Mouse (Mus musculus) intestine, postnatal 0 days (tissue): ENCODE measurements at regions not wholly inside any gene's neighbourhood (a gene's known extent, or its start where the extent isn't known, plus 50 kb on each side); places are given as distances from the start of the nearest gene placed in this dataset.

Experiments used
- ATAC-seq: fragments of 200-750 bp; cut with Nextera tagmentation; 2 replicates; pipeline ENCODE4 v1.8.0; 2017; ENCODE audit warnings: mild to moderate bottlenecking, moderate TSS enrichment, moderate library complexity
- H3K27ac ChIP-seq: fragments of 300-500 bp; sonication (generic); 2 replicates; pipeline ENCODE4 v1.5.1; 2014; ENCODE audit warnings: mild to moderate bottlenecking, low read depth, low read length, moderate library complexity
- H3K27me3 ChIP-seq: fragments of 300-500 bp; sonication (generic); replicated peaks from 2 replicates; pipeline ENCODE4 v1.6.1; 2014; ENCODE audit warnings: low read length, mixed read lengths; ENCODE audit not compliant: control insufficient read depth, insufficient read depth
- H3K36me3 ChIP-seq: fragments of 300-500 bp; sonication (generic); 2 replicates; pipeline ENCODE4 v1.6.1; 2014; ENCODE audit warnings: mild to moderate bottlenecking, moderate library complexity; ENCODE audit not compliant: control insufficient read depth, insufficient read depth
- H3K4me1 ChIP-seq: fragments of 300-500 bp; sonication (generic); replicated peaks from 2 replicates; pipeline ENCODE4 v1.6.1; 2014; ENCODE audit warnings: antibody characterized with exemption, low read length, mixed read lengths; ENCODE audit not compliant: control insufficient read depth, insufficient read depth
- H3K4me2 ChIP-seq: fragments of 300-500 bp; sonication (generic); replicated peaks from 2 replicates; pipeline ENCODE4 v1.6.1; 2014; ENCODE audit warnings: low read depth, mild to moderate bottlenecking, moderate library complexity
- H3K4me3 ChIP-seq: fragments of 300-500 bp; sonication (generic); 2 replicates; pipeline ENCODE4 v1.5.1; 2014; ENCODE audit warnings: low read depth, low read length
- H3K9ac ChIP-seq: fragments of 300-500 bp; sonication (generic); 2 replicates; pipeline ENCODE4 v1.6.1; 2014; ENCODE audit warnings: mild to moderate bottlenecking, low read depth, low read length
- H3K9me3 ChIP-seq: fragments of 300-500 bp; sonication (generic); 2 replicates; pipeline ENCODE4 v1.6.1; 2016; ENCODE audit warnings: mixed run types; ENCODE audit not compliant: control insufficient read depth
- CTCF ChIP-seq: sonication (generic); IDR thresholded peaks from 2 replicates; pipeline ENCODE4 v1.5.1; 2016; ENCODE audit warnings: low read depth, mild to moderate bottlenecking, control low read depth, antibody characterized with exemption, moderate library complexity
- WGBS: fragments of 180-500 bp; shearing (Covaris S2); extraction: QIAGEN DNeasy Blood & Tissue Kit; methylation state at CpG from one replicate; pipeline ENCODE4 v1.1.7; 2014; 5-methylcytosine and 5-hydroxymethylcytosine counted together

GRCm38 (mm10) chr1:155000301-155000700 is 99.1 kb downstream of the Ier5 start:
- ATAC-seq, result no peak
- no peaks in the 10 kb centered on the region for H3K4me1 ChIP-seq
- H3K27ac ChIP-seq, result no peak overlapping the region
- TF ChIP-seq CTCF, result no peak
- no peaks in the 10 kb centered on the region for H3K27me3 ChIP-seq
- no peaks in the 10 kb centered on the region for H3K36me3 ChIP-seq
- H3K4me3 ChIP-seq, result no peak overlapping the region
- H3K9me3 ChIP-seq, result no peaks in the 10 kb centered on the region
- no peak overlapping the region for H3K4me2 ChIP-seq
- H3K9ac ChIP-seq, result no peak overlapping the region

GRCm38 (mm10) chr1:154999501-155000131 is 99.8 kb downstream of the Ier5 start:
- Histone ChIP-seq H3K36me3 (no peaks in the 10 kb centered on the region), H3K4me2 (no peak overlapping the region), H3K9ac (no peak overlapping the region), H3K27ac (no peak overlapping the region), H3K27me3 (no peaks in the 10 kb centered on the region), H3K4me1 (no peaks in the 10 kb centered on the region), H3K4me3 (no peak overlapping the region), H3K9me3 (no peaks in the 10 kb centered on the region)
- ATAC-seq, result no peak
- no peak for TF ChIP-seq CTCF
- 80% methylated on average over 9 of the region's 9 CpGs for WGBS

- no peaks in the 10 kb centered on the region for H3K36me3 ChIP-seq
- H3K27ac ChIP-seq, result no peak overlapping the region
- no peak for TF ChIP-seq CTCF
- no peaks in the 10 kb centered on the region for H3K4me1 ChIP-seq
- H3K27me3 ChIP-seq, result no peaks in the 10 kb centered on the region
- 69% methylated on average over 9 of the region's 9 CpGs for WGBS
- ATAC-seq, result no peak
- H3K9me3 ChIP-seq, result no peaks in the 10 kb centered on the region
- no peak overlapping the region for H3K4me2 ChIP-seq
- H3K9ac ChIP-seq, result no peak overlapping the region
- H3K4me3 ChIP-seq, result no peak overlapping the region
Measured at GRCm38 (mm10) chr1:154995778-154996390, 103.6 kb downstream of the Ier5 start.

- no peak for TF ChIP-seq CTCF
- ATAC-seq, result no peak
- no peaks in the 10 kb centered on the region for H3K27me3 ChIP-seq
- H3K36me3 ChIP-seq, result no peaks in the 10 kb centered on the region
- no peak overlapping the region for H3K4me2 ChIP-seq
- no peak overlapping the region for H3K4me3 ChIP-seq
- no peak overlapping the region for H3K27ac ChIP-seq
- 84% methylated on average over 21 of the region's 21 CpGs for WGBS
- no peak overlapping the region for H3K9ac ChIP-seq
- H3K9me3 ChIP-seq, result no peaks in the 10 kb centered on the region
- H3K4me1 ChIP-seq, result no peaks in the 10 kb centered on the region
Measured at GRCm38 (mm10) chr1:154993927-154994856, 105.2 kb downstream of the Ier5 start.

- Histone ChIP-seq H3K9me3 (no peaks in the 10 kb centered on the region), H3K36me3 (no peaks in the 10 kb centered on the region), H3K9ac (no peak overlapping the region), H3K4me2 (no peak overlapping the region), H3K27ac (no peak overlapping the region), H3K4me1 (no peaks in the 10 kb centered on the region), H3K4me3 (no peak overlapping the region), H3K27me3 (no peaks in the 10 kb centered on the region)
- ATAC-seq, result no peak
- TF ChIP-seq CTCF, result peak; percentile 17; the same call in 1 of the 2 replicates
- 40% methylated on average over 7 of the region's 7 CpGs for WGBS
Measured at GRCm38 (mm10) chr1:154983325-154983724, 99.0 kb upstream of the Cacna1e start.

GRCm38 (mm10) chr1:154982836-154983235 is 98.5 kb upstream of the Cacna1e start:
- no peaks in the 10 kb centered on the region for H3K4me1 ChIP-seq
- H3K36me3 ChIP-seq, result no peaks in the 10 kb centered on the region
- no peak for ATAC-seq
- no peak overlapping the region for H3K4me2 ChIP-seq
- no peak overlapping the region for H3K9ac ChIP-seq
- H3K9me3 ChIP-seq, result no peaks in the 10 kb centered on the region
- 89% methylated on average over 9 of the region's 9 CpGs for WGBS
- TF ChIP-seq CTCF, result no peak
- H3K27ac ChIP-seq, result no peak overlapping the region
- no peak overlapping the region for H3K4me3 ChIP-seq
- H3K27me3 ChIP-seq, result no peaks in the 10 kb centered on the region
